Mouse (Mus musculus): ENCODE measurements around the gene Hspg2. TPM values are rescaled to one million over a fixed set of nuclear protein-coding genes. Genes with fewer than 3 reads are reported as not detected.

Gene Hspg2
- polyA plus RNA-seq, 2 experiments: 3.3 to 5.0 TPM

DNA sequence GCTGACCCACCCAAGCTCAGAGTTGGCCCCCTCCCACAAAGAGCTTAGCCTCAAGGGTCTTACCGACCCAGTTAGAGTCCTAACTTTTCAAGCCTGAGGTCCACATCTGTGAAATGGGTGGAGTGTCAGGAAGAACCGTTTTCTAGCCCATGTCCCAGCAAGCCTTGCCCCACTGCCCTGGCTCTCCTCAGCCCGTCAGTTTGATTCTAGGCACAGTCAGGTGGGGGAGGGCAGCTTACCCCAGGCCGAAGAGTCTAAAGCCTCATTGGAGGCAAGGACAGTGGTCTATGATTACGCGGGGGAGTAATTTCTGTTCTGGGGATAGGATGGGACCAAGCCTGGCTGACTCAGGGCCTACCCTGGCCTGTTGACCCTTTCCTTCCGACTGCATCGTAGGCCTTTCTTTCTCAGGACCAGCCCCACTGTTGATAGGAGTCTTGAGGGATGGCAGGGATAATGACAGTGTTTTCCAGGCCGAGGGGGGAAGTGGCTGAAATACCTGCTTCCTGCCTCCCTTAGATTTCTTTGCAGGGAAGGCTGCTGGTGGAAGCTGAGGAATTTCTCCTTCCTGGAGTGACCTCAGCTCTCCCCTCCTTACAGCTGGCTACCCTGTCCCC is 2.2 kb downstream of the Hspg2 start:
- ATAC-seq (ENCODE audit: insufficient read depth) (no peak), DNase-seq (ENCODE audit: low read depth in 3 of 3, low spot score in 3 of 3) (no peak)
- 55% methylated on average over 9 of the region's 9 CpGs for WGBS (ENCODE audit: insufficient replicate concordance)
- Histone ChIP-seq H3K4me3 (ENCODE audit: insufficient read depth in 1 of 2, low read depth in 2 of 2, low read length in 2 of 2) (no peak overlapping the region), H3K27me3 (ENCODE audit: control insufficient read depth, insufficient read depth, low read length) (no peaks in the 10 kb centered on the region), H3K36me3 (replicated peaks; ENCODE audit: control insufficient read depth, insufficient read depth, low read depth) (no peaks in the 10 kb centered on the region), H3K9ac (replicated peaks) (no peak overlapping the region), H3K4me2 (ENCODE audit: low read depth) (no peak overlapping the region), H3K4me1 (replicated peaks; ENCODE audit: control insufficient read depth in 2 of 2, insufficient read depth in 2 of 2, low read length in 1 of 2) (peaks cover 0 to 6% of the 10 kb centered on the region in 2 experiments), H3K27ac (no peak overlapping the region), H3K9me3 (ENCODE audit: control insufficient read depth, low read length) (no peaks in the 10 kb centered on the region)
- no peak for TF ChIP-seq CTCF (IDR thresholded peaks at IDR 0.05; ENCODE audit: low read depth)
- no peak for TF ChIP-seq EP300 (IDR thresholded peaks at IDR 0.05; ENCODE audit: low read depth)

DNA sequence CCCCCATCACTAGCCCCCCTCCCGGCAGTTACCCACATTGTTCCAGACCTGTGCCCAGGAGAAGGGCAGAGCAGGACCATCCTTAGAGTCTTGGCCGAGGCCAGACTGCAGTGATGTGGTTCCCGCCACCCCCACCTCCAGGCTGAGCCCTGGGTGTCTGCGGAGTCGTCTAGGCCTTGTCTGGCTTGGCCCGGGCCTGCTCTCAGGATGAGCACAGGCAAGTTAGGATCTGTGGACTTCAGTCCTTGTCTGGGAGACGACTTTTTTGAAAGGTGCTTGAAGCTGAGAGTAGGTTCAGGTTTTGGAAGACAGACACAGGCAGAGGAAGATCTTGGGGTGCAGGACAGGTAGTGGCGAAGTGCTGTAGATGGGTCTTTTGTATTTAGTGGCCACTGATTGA is 2.8 kb downstream of the Hspg2 start:
- no peak overlapping the region for H3K9ac ChIP-seq (replicated peaks)
- no peak for TF ChIP-seq CTCF (IDR thresholded peaks at IDR 0.05; ENCODE audit: low read depth)
- TF ChIP-seq EP300 (IDR thresholded peaks at IDR 0.05; ENCODE audit: low read depth): no peak
- peaks cover 0 to 9% of the 10 kb centered on the region in 2 experiments for H3K4me1 ChIP-seq (replicated peaks; ENCODE audit: control insufficient read depth in 2 of 2, insufficient read depth in 2 of 2, low read length in 1 of 2)
- no peak overlapping the region for H3K4me2 ChIP-seq (ENCODE audit: low read depth)
- 48% methylated on average over 8 of the region's 8 CpGs for WGBS (ENCODE audit: insufficient replicate concordance)
- no peak for DNase-seq (ENCODE audit: low read depth in 3 of 3, low spot score in 3 of 3)
- no peak overlapping the region for H3K27ac ChIP-seq
- H3K36me3 ChIP-seq (replicated peaks; ENCODE audit: control insufficient read depth, insufficient read depth, low read depth): no peaks in the 10 kb centered on the region
- no peaks in the 10 kb centered on the region for H3K27me3 ChIP-seq (ENCODE audit: control insufficient read depth, insufficient read depth, low read length)
- ATAC-seq (ENCODE audit: insufficient read depth): no peak
- no peak overlapping the region for H3K4me3 ChIP-seq (ENCODE audit: insufficient read depth in 1 of 2, low read depth in 2 of 2, low read length in 2 of 2)
- H3K9me3 ChIP-seq (ENCODE audit: control insufficient read depth, low read length): no peaks in the 10 kb centered on the region

DNA sequence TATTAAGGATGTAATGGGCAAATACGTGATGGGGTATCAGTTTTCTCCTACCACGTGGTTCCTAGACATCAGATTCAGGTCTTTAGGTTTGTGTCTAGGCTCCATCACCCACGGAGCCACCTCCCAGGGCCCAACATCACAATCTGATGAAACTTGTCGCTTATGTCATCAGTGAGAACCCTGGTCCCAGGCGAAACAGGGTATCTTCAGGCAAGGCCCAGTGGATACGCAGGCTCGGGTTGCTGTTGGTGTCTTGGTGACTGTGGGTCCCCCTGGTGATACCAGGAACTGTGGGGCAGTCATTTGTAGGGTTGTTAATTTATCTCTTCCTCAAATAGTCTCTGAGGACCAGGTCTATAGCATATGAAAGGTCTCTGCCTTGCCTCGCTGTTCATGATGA is 4.7 kb downstream of the Hspg2 start:
- DNase-seq (ENCODE audit: low read depth in 3 of 3, low spot score in 3 of 3): no peak
- Histone ChIP-seq H3K4me1 (replicated peaks; ENCODE audit: control insufficient read depth in 2 of 2, insufficient read depth in 2 of 2, low read length in 1 of 2) (peaks cover 0 to 10% of the 10 kb centered on the region in 2 experiments; a peak in 3 of 4 replicates), H3K9me3 (ENCODE audit: control insufficient read depth, low read length) (no peaks in the 10 kb centered on the region), H3K9ac (replicated peaks) (no peak overlapping the region), H3K36me3 (replicated peaks; ENCODE audit: control insufficient read depth, insufficient read depth, low read depth) (no peaks in the 10 kb centered on the region), H3K27me3 (ENCODE audit: control insufficient read depth, insufficient read depth, low read length) (no peaks in the 10 kb centered on the region), H3K4me2 (ENCODE audit: low read depth) (no peak overlapping the region), H3K27ac (no peak overlapping the region), H3K4me3 (ENCODE audit: insufficient read depth in 1 of 2, low read depth in 2 of 2, low read length in 2 of 2) (no peak overlapping the region)
- no peak for TF ChIP-seq EP300 (IDR thresholded peaks at IDR 0.05; ENCODE audit: low read depth)
- TF ChIP-seq CTCF (IDR thresholded peaks at IDR 0.05; ENCODE audit: low read depth): no peak
- no peak for ATAC-seq (ENCODE audit: insufficient read depth)
- WGBS (ENCODE audit: insufficient replicate concordance): 66% methylated on average over 8 of the region's 8 CpGs

DNA sequence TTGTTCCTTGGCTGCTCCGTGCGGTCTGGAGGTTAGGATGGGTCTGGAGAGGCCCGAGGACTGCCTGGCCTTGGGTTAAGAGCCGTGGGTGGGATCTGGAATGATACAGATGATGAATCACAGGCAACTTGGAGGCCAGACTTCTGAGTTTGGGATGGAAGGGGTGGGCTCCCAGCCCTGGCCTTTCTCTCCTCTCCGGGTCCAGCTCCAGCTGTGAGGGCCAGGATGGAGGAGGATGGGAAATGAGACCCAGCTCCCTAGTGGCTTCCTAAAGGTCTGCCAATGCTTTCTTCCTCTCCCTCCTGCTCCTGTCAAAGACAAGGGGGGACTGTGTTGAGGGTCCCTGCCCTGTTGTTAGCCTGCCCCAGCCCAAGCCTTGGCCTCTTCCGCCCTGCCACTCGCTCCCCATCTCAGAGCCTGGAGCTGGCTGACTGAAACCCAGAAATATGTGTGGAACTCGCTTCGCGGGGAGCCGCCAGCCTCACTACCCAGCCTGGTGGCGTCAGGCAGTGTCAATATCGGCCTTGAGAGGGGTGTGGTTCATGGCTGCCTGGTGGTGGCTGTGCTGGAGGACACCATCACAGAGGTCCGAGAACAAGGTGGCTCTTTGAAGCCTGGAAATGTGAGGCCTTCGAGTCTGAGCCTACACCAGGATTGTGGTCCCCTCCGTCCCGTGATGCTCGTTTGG is 5.3 kb downstream of the Hspg2 start:
- no peak overlapping the region for H3K4me3 ChIP-seq (ENCODE audit: insufficient read depth in 1 of 2, low read depth in 2 of 2, low read length in 2 of 2)
- no peak overlapping the region for H3K4me2 ChIP-seq (ENCODE audit: low read depth)
- H3K9me3 ChIP-seq (ENCODE audit: control insufficient read depth, low read length): no peaks in the 10 kb centered on the region
- H3K27me3 ChIP-seq (ENCODE audit: control insufficient read depth, insufficient read depth, low read length): no peaks in the 10 kb centered on the region
- no peak for ATAC-seq (ENCODE audit: insufficient read depth)
- H3K27ac ChIP-seq: no peak overlapping the region
- H3K9ac ChIP-seq (replicated peaks): no peak overlapping the region
- H3K36me3 ChIP-seq (replicated peaks; ENCODE audit: control insufficient read depth, insufficient read depth, low read depth): no peaks in the 10 kb centered on the region
- peaks cover 0 to 10% of the 10 kb centered on the region in 2 experiments; a peak in 2 of 4 replicates for H3K4me1 ChIP-seq (replicated peaks; ENCODE audit: control insufficient read depth in 2 of 2, insufficient read depth in 2 of 2, low read length in 1 of 2)
- no peak for TF ChIP-seq EP300 (IDR thresholded peaks at IDR 0.05; ENCODE audit: low read depth)
- no peak for TF ChIP-seq CTCF (IDR thresholded peaks at IDR 0.05; ENCODE audit: low read depth)
- no peak for DNase-seq (ENCODE audit: low read depth in 3 of 3, low spot score in 3 of 3)
- WGBS (ENCODE audit: insufficient replicate concordance): 64% methylated on average over 18 of the region's 18 CpGs

DNA sequence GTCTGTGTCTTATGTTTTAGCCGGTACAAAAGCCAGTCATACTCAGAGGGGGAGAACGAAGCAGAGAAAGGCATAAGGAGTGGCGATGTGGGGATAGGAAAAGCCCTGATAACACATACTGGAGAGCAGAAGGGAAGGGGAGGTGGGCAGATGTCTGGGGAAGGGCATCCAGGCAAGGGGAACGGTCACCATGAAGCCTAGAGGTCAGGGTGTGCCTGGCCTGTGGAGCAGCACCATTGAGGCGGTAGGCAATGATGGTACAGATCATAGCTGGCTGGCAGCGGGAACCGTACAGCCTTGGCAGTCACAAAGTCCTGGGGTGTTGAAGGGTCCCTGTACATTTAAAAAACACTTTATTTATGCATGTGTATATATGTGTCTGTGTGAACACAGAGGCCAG is 6.1 kb downstream of the Hspg2 start:
- no peak for ATAC-seq (ENCODE audit: insufficient read depth)
- H3K4me3 ChIP-seq (ENCODE audit: insufficient read depth in 1 of 2, low read depth in 2 of 2, low read length in 2 of 2): no peak overlapping the region
- H3K36me3 ChIP-seq (replicated peaks; ENCODE audit: control insufficient read depth, insufficient read depth, low read depth): no peaks in the 10 kb centered on the region
- DNase-seq (ENCODE audit: low read depth in 3 of 3, low spot score in 3 of 3): no peak
- H3K9me3 ChIP-seq (ENCODE audit: control insufficient read depth, low read length): no peaks in the 10 kb centered on the region
- no peak overlapping the region for H3K9ac ChIP-seq (replicated peaks)
- peaks cover 0 to 16% of the 10 kb centered on the region in 2 experiments; a peak in 2 of 4 replicates for H3K4me1 ChIP-seq (replicated peaks; ENCODE audit: control insufficient read depth in 2 of 2, insufficient read depth in 2 of 2, low read length in 1 of 2)
- no peak overlapping the region for H3K27ac ChIP-seq
- no peak for TF ChIP-seq EP300 (IDR thresholded peaks at IDR 0.05; ENCODE audit: low read depth)
- TF ChIP-seq CTCF (IDR thresholded peaks at IDR 0.05; ENCODE audit: low read depth): no peak
- no peaks in the 10 kb centered on the region for H3K27me3 ChIP-seq (ENCODE audit: control insufficient read depth, insufficient read depth, low read length)
- WGBS (ENCODE audit: insufficient replicate concordance): 69% methylated on average over 7 of the region's 7 CpGs
- no peak overlapping the region for H3K4me2 ChIP-seq (ENCODE audit: low read depth)
